ENCODE assay signal across 26 mouse cellular contexts in the genomic region with DNA sequence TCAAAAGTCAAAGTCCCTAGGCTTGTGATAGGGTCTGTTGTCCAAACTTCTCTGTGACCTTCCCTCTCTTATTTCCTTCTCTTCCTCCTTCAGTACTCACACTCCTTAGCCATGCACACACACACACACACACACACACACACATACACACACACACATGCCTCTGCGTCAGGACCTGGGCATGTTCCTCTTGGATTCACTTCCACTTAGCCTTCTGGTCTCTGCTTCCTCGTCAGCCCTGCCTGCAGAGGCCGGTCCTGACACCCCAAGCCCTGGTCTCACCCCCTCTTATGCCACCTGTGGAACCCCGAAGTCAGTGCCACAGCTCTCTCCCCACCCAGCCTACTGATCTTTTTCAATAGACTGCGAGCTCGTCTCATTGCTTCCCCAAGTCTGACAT.
"Had no signal": no experiment of that assay in that cellular context is flagged by ENCODE, and none has a peak within 500 bp of the region (broad histone marks: within the 10 kb centered on the region; RNA-seq: fewer than 3 reads in every experiment).

No protein-coding gene starts in this region.

- H3K27me3 ChIP-seq: heart, embryonic 13.5 days; heart, embryonic 15.5 days; hindbrain, embryonic 13.5 days; hindbrain, embryonic 15.5 days; kidney, embryonic 15.5 days; limb, embryonic 13.5 days; limb, embryonic 15.5 days; liver, embryonic 13.5 days had no signal

- ATAC-seq: hindbrain, postnatal 0 days; intestine, embryonic 16.5 days had no signal

- H3K4me1 ChIP-seq: heart, embryonic 10.5 days; heart, embryonic 13.5 days; heart, embryonic 15.5 days; kidney, embryonic 15.5 days; liver, embryonic 13.5 days had no signal

- H3K9ac ChIP-seq: heart, embryonic 13.5 days; heart, embryonic 15.5 days; hindbrain, embryonic 13.5 days; hindbrain, embryonic 15.5 days; kidney, embryonic 15.5 days; limb, embryonic 13.5 days; limb, embryonic 15.5 days; liver, embryonic 13.5 days had no signal

- H3K4me2 ChIP-seq: heart, embryonic 13.5 days; heart, embryonic 15.5 days; hindbrain, embryonic 13.5 days; hindbrain, embryonic 15.5 days; kidney, embryonic 15.5 days; limb, embryonic 13.5 days; limb, embryonic 15.5 days; liver, embryonic 13.5 days had no signal

- H3K36me3 ChIP-seq: heart, embryonic 10.5 days; heart, embryonic 13.5 days; heart, embryonic 15.5 days; hindbrain, embryonic 13.5 days; hindbrain, embryonic 15.5 days; kidney, embryonic 15.5 days; limb, embryonic 13.5 days; limb, embryonic 15.5 days; liver, embryonic 13.5 days had no signal

- DNase-seq: gastrocnemius, adult 2 months; gastrocnemius, postnatal 10 days; gastrocnemius, postnatal 25 days; heart, adult 18-20 months; heart, postnatal 14 days; heart, postnatal 36 days; kidney, adult 11 months; kidney, adult 2 months; kidney, adult 9 months; kidney, postnatal 14 days; kidney, postnatal 36 days; layer of hippocampus, adult 9-11 months; layer of hippocampus, postnatal 36 days; left cerebral cortex, postnatal 4 days; liver, embryonic 13.5 days had no signal

- H3K27ac ChIP-seq: gastrocnemius, adult 2 months; heart, embryonic 10.5 days; heart, embryonic 13.5 days; heart, embryonic 15.5 days; hindbrain, embryonic 13.5 days; hindbrain, embryonic 15.5 days; hindbrain, postnatal 0 days; kidney, embryonic 15.5 days; kidney, postnatal 0 days; limb, embryonic 13.5 days; limb, embryonic 15.5 days; liver, embryonic 13.5 days had no signal

- H3K4me3 ChIP-seq: gastrocnemius, adult 2 months; heart, embryonic 10.5 days; heart, embryonic 13.5 days; heart, embryonic 15.5 days; hindbrain, embryonic 13.5 days; hindbrain, embryonic 15.5 days; kidney, embryonic 15.5 days; limb, embryonic 13.5 days; limb, embryonic 15.5 days; liver, embryonic 13.5 days had no signal

- H3K9me3 ChIP-seq: heart, embryonic 10.5 days; heart, embryonic 13.5 days; heart, embryonic 15.5 days; hindbrain, embryonic 13.5 days; hindbrain, embryonic 15.5 days; kidney, embryonic 15.5 days; limb, embryonic 13.5 days; limb, embryonic 15.5 days; liver, embryonic 13.5 days had no signal
